Mouse (Mus musculus) forebrain, embryonic 13.5 days (tissue): Measurements from ENCODE around the gene Rassf7. TPM values are rescaled to one million over a fixed set of nuclear protein-coding genes. Genes with fewer than 3 reads are reported as not detected.
A peak's percentile ranks its signal among the peaks of the same experiment; 100 is the strongest.
"Not testable (repeated sequence)": the region's sequence is repeated elsewhere in the genome, so short reads cannot be mapped to it uniquely, and the experiment has no call there.

Source experiments
- ATAC-seq: fragments of 200-750 bp; cut with Nextera tagmentation; 2 replicates; pipeline ENCODE4 v1.8.0; 2017
- H3K27ac ChIP-seq: fragments of 300-500 bp; sonication (generic); 2 replicates; pipeline ENCODE4 v1.5.1; 2015; ENCODE audit warnings: inconsistent platforms, mild to moderate bottlenecking, moderate library complexity
- H3K27me3 ChIP-seq: fragments of 300-500 bp; sonication (generic); 2 replicates; pipeline ENCODE4 v1.6.1; 2015; ENCODE audit warnings: mild to moderate bottlenecking, inconsistent platforms
- H3K36me3 ChIP-seq: fragments of 300-500 bp; sonication (generic); 2 replicates; pipeline ENCODE4 v1.6.1; 2015; ENCODE audit warnings: mild to moderate bottlenecking, inconsistent platforms; ENCODE audit not compliant: poor library complexity, severe bottlenecking
- H3K4me1 ChIP-seq: fragments of 300-500 bp; sonication (generic); 2 replicates; pipeline ENCODE4 v1.6.1; 2015; ENCODE audit warnings: inconsistent platforms
- H3K4me2 ChIP-seq: fragments of 300-500 bp; sonication (generic); 2 replicates; pipeline ENCODE4 v1.6.1; 2015; ENCODE audit warnings: inconsistent platforms, mild to moderate bottlenecking, moderate library complexity
- H3K4me3 ChIP-seq: fragments of 300-500 bp; sonication (generic); 2 replicates; pipeline ENCODE4 v1.5.1; 2015; ENCODE audit warnings: mild to moderate bottlenecking, inconsistent platforms
- H3K9ac ChIP-seq: fragments of 300-500 bp; sonication (generic); 2 replicates; pipeline ENCODE4 v1.6.1; 2015; ENCODE audit warnings: mild to moderate bottlenecking, inconsistent platforms
- H3K9me3 ChIP-seq: fragments of 300-500 bp; sonication (generic); replicated peaks from 2 replicates; pipeline ENCODE4 v1.6.1; 2016; ENCODE audit warnings: inconsistent platforms
- WGBS: fragments of 180-500 bp; shearing (Covaris S2); methylation state at CpG from one replicate; pipeline ENCODE4 v1.1.7; 2015; 5-methylcytosine and 5-hydroxymethylcytosine counted together
- polyA plus RNA-seq: library from polyadenylated mRNA; unstranded; fragments of >200 nt; fragmentation: Nextera tagmentation; extraction: Ambion mirVana; gene quantifications from 2 replicates; pipeline ENCODE4 v1.2.1, GENCODE M21; 2015

The Rassf7 gene
- polyA plus RNA-seq, 1 experiment from 2014 or later, result 29.4 TPM

DNA sequence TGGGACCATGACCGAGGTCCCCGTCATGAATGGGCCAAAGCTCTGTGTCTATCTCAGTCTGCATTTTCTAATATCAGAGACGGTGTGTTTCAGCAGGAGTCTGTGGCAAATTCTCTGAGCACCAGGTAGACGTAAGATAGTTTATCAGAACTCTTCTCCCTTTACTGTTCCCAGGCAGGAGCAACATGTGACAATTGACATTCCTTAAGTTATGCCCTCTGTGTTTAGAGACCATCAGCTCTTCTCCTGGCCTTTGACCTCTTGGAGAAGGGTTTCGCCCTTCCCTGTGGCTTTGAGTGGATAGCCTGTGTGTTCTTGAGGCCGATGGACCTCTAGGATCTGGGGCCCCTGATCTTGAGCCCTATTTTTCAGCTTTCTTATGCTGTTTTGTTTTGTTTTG lies 14.0 kb downstream of the Rassf7 start:
- ATAC-seq, result no peak
- H3K27ac ChIP-seq, result no peak overlapping the region

DNA sequence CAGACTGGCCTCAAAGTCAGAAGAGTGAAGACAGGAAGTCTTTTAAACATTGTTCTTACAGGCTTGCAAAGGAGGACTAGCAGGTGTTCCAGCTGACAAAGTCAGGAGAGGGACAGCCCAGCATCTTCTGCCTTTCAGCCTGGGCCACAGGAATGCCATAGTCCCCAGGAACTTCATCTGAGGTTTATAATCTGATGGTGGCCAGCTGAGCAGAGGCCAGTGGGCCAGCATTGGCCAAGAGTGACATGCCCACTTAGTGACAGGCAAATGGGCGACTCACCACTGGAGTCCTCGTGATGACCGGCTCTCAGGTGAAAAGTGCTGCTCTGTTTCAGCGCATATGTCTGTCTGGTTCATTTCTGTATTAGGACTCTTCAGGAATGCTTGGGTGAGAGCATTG lies 14.9 kb downstream of the Rassf7 start:
- Histone ChIP-seq H3K4me2 (peak overlapping the region; percentile 99), H3K27ac (no peak overlapping the region), H3K4me3 (peak overlapping the region; percentile 100; the same call in 1 of the 2 replicates), H3K9me3 (no peaks in the 10 kb centered on the region), H3K36me3 (peaks cover 52% of the 10 kb centered on the region), H3K27me3 (no peaks in the 10 kb centered on the region), H3K4me1 (peaks cover 23% of the 10 kb centered on the region), H3K9ac (no peak overlapping the region)
- ATAC-seq, result no peak
- WGBS, result 92% methylated on average over 4 of the region's 4 CpGs

More for the DNA sequence above, 14.0 kb downstream of the Rassf7 start:
- H3K9me3 ChIP-seq, result no peaks in the 10 kb centered on the region
- peak overlapping the region; percentile 99 for H3K4me2 ChIP-seq
- 65% methylated on average over 6 of the region's 6 CpGs for WGBS
- H3K36me3 ChIP-seq, result peaks cover 44% of the 10 kb centered on the region
- no peaks in the 10 kb centered on the region for H3K27me3 ChIP-seq
- peaks cover 23% of the 10 kb centered on the region for H3K4me1 ChIP-seq
- H3K4me3 ChIP-seq, result peak overlapping the region; percentile 100
- peak overlapping the region; percentile 98 for H3K9ac ChIP-seq

DNA sequence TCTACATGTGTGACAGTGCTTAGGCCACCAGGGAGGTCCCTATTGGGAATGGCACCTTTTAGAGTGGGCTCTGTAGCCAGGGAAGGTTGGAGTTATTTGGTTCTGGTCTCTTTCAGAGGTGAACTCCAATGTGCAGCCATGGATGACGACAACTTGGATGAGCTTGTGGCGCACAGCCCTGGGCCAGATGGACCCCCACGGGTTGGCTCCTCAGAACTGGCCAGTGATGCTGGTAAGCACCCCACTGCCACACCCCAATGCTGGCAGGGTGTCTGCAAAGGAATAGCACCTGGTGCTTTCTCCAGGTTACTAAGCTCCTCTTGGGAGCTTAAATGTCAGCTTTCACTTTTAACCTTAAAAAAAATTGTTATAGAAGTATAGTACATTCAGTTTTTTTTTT lies 15.5 kb downstream of the Rassf7 start:
- no peak overlapping the region for H3K27ac ChIP-seq
- no peaks in the 10 kb centered on the region for H3K9me3 ChIP-seq
- 88% methylated on average over 3 of the region's 3 CpGs for WGBS
- no peak overlapping the region for H3K4me2 ChIP-seq
- H3K4me3 ChIP-seq, result no peak overlapping the region
- peaks cover 58% of the 10 kb centered on the region for H3K36me3 ChIP-seq
- no peak for ATAC-seq
- H3K9ac ChIP-seq, result no peak overlapping the region
- H3K27me3 ChIP-seq, result no peaks in the 10 kb centered on the region
- peaks cover 23% of the 10 kb centered on the region for H3K4me1 ChIP-seq

DNA sequence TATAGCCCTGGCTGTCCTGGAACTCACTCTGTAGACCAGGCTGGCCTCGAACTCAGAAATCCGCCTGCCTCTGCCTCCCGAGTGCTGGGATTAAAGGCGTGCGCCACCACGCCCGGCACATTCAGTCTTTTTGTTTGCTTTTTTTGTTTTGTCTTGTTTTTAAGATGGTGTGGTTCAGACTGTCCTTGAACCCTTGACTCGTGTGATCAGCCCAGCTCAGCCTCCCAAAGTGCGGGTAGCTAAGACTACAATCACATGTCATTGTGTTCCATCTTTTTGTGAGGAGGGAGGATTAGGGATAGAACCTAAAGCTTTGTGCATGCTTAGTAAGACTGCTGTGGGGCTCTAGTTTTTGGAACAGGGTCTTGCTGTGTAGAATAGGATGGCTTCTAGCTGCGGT lies 15.9 kb downstream of the Rassf7 start:
- no peaks in the 10 kb centered on the region for H3K9me3 ChIP-seq
- no peaks in the 10 kb centered on the region for H3K27me3 ChIP-seq
- H3K4me3 ChIP-seq, result no peak overlapping the region
- H3K9ac ChIP-seq, result no peak overlapping the region
- 92% methylated on average over 10 of the region's 10 CpGs for WGBS
- peaks cover 23% of the 10 kb centered on the region for H3K4me1 ChIP-seq
- ATAC-seq, result no peak
- H3K4me2 ChIP-seq, result no peak overlapping the region
- peaks cover 61% of the 10 kb centered on the region for H3K36me3 ChIP-seq
- no peak overlapping the region for H3K27ac ChIP-seq

GRCm38 (mm10) chr7:141250486-141250885 lies 34.8 kb downstream of the Rassf7 start:
- H3K4me2 ChIP-seq, H3K4me1 ChIP-seq, H3K9me3 ChIP-seq, H3K4me3 ChIP-seq, H3K9ac ChIP-seq, H3K27ac ChIP-seq, ATAC-seq, H3K27me3 ChIP-seq: not testable (repeated sequence)
- peaks cover 95% of the 10 kb centered on the region for H3K36me3 ChIP-seq
- WGBS, result 92% methylated on average over 4 of the region's 4 CpGs

- 94% methylated on average over 10 of the region's 10 CpGs for WGBS
- no peak for ATAC-seq
Measured at GRCm38 (mm10) chr7:141256159-141256558, 40.5 kb downstream of the Rassf7 start.

GRCm38 (mm10) chr7:141261480-141261879 lies 45.8 kb downstream of the Rassf7 start:
- Histone ChIP-seq H3K4me1 (peaks cover 12% of the 10 kb centered on the region), H3K36me3 (peaks cover 80% of the 10 kb centered on the region), H3K9ac (no peak overlapping the region), H3K27me3 (no peaks in the 10 kb centered on the region), H3K9me3 (no peaks in the 10 kb centered on the region), H3K27ac (no peak overlapping the region), H3K4me2 (no peak overlapping the region), H3K4me3 (no peak overlapping the region)
- no peak for ATAC-seq
- 95% methylated on average over 3 of the region's 3 CpGs for WGBS

More at GRCm38 (mm10) chr7:141256159-141256558, 40.5 kb downstream of the Rassf7 start:
- Histone ChIP-seq H3K4me3 (no peak overlapping the region), H3K27me3 (no peaks in the 10 kb centered on the region), H3K36me3 (peaks cover 95% of the 10 kb centered on the region), H3K4me1 (no peaks in the 10 kb centered on the region), H3K4me2 (no peak overlapping the region), H3K9me3 (no peaks in the 10 kb centered on the region), H3K9ac (no peak overlapping the region), H3K27ac (no peak overlapping the region)

GRCm38 (mm10) chr7:141263640-141264039 lies 48.0 kb downstream of the Rassf7 start:
- ATAC-seq, result no peak
- H3K9me3 ChIP-seq, result no peaks in the 10 kb centered on the region
- no peak overlapping the region for H3K4me3 ChIP-seq
- H3K27ac ChIP-seq, result no peak overlapping the region
- H3K4me1 ChIP-seq, result peaks cover 12% of the 10 kb centered on the region
- no peak overlapping the region for H3K9ac ChIP-seq
- H3K36me3 ChIP-seq, result peaks cover 58% of the 10 kb centered on the region
- H3K27me3 ChIP-seq, result no peaks in the 10 kb centered on the region
- no peak overlapping the region for H3K4me2 ChIP-seq
- WGBS, result 91% methylated on average over 13 of the region's 13 CpGs

GRCm38 (mm10) chr7:141264041-141264700 lies 48.5 kb downstream of the Rassf7 start:
- Histone ChIP-seq H3K36me3 (peaks cover 53% of the 10 kb centered on the region), H3K27ac (no peak overlapping the region), H3K9ac (no peak overlapping the region), H3K4me1 (peaks cover 12% of the 10 kb centered on the region), H3K4me3 (no peak overlapping the region), H3K4me2 (no peak overlapping the region), H3K27me3 (no peaks in the 10 kb centered on the region), H3K9me3 (no peaks in the 10 kb centered on the region)
- no peak for ATAC-seq
- WGBS, result 77% methylated on average over 11 of the region's 11 CpGs

GRCm38 (mm10) chr7:141264761-141265410 lies 49.2 kb downstream of the Rassf7 start:
- Histone ChIP-seq H3K27ac (no peak overlapping the region), H3K4me2 (no peak overlapping the region), H3K36me3 (peaks cover 46% of the 10 kb centered on the region), H3K9me3 (no peaks in the 10 kb centered on the region), H3K9ac (no peak overlapping the region), H3K27me3 (no peaks in the 10 kb centered on the region), H3K4me3 (no peak overlapping the region), H3K4me1 (peaks cover 12% of the 10 kb centered on the region)
- ATAC-seq, result peak; percentile 52; the same call in 1 of the 2 replicates
- WGBS, result 33% methylated on average over 12 of the region's 12 CpGs

GRCm38 (mm10) chr7:141265411-141265738 lies 49.7 kb downstream of the Rassf7 start:
- Histone ChIP-seq H3K9ac (0 out of 2 replicates have a peak overlapping the region, but pooled peaks have one; percentile 50), H3K27me3 (no peaks in the 10 kb centered on the region), H3K27ac (no peak overlapping the region), H3K4me3 (no peak overlapping the region), H3K36me3 (peaks cover 41% of the 10 kb centered on the region), H3K4me1 (peaks cover 12% of the 10 kb centered on the region), H3K4me2 (0 out of 2 replicates have a peak overlapping the region, but pooled peaks have one; percentile 5), H3K9me3 (no peaks in the 10 kb centered on the region)
- ATAC-seq, result peak; percentile 22; the same call in 1 of the 2 replicates
- 38% methylated on average over 11 of the region's 11 CpGs for WGBS

GRCm38 (mm10) chr7:141265739-141266561 lies 50.3 kb downstream of the Rassf7 start, which contains the start of gene Irf7:
Gene Irf7, minus strand, starts transcription at chr7:141266481.
- H3K9me3 ChIP-seq, result no peaks in the 10 kb centered on the region
- peak; percentile 61 for ATAC-seq
- 13% methylated on average over 25 of the region's 25 CpGs for WGBS
- H3K9ac ChIP-seq, result peak within 1 kb of the TSS; percentile 50
- H3K4me3 ChIP-seq, result peak within 1 kb of the TSS; percentile 34
- H3K27ac ChIP-seq, result no peak within 1 kb of the TSS
- peaks cover 35% of the 10 kb centered on the region for H3K36me3 ChIP-seq
- H3K4me1 ChIP-seq, result peaks cover 12% of the 10 kb centered on the region
- no peaks in the 10 kb centered on the region for H3K27me3 ChIP-seq
- peak within 1 kb of the TSS; percentile 58 for H3K4me2 ChIP-seq
